Mouse (Mus musculus): Measurements from ENCODE around the gene Zfp771.

Zfp771 gene

DNA sequence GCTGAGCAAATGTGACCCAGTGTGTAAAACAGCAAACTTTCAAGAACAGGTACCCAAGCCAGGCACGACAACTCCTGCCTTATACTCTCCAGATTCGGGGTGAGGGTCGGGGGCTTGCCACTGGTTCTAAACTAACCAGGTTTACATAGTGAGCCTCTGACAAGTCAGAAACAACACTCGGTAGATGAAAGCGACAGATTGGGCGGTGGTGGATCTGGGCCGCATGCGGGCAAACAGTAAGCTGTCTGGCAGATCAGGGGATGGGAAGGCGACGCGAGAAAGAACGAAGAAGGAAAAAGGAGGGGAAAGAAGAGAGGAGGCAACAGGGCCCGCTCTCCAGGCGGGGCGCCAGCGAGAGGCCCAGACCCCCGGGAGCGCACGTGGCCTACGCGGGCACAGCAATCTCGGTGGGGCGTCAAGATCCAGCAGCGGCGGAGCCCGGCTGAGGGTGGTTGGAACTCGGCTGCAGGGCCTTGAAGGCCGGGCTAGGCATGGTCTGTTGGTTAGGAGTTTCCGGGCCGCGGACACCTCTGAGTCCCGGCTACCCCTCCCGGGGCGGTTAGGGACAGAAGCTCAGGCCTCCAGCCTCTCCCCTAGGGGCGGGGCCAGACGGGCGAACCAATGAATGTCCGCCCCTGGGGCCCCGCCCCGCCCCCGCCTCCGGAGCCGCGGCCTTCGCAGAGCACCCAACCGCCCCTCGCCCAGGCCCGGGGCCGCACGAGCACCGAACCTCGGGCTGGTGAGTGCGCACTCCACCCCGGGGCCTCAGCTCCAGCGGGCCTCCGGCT lies at the start of gene Zfp771:
Zfp771 (plus strand) TSS at position 405 of the 788 bp plus-strand sequence.
- peak; percentile 96 for DNase-seq

DNA sequence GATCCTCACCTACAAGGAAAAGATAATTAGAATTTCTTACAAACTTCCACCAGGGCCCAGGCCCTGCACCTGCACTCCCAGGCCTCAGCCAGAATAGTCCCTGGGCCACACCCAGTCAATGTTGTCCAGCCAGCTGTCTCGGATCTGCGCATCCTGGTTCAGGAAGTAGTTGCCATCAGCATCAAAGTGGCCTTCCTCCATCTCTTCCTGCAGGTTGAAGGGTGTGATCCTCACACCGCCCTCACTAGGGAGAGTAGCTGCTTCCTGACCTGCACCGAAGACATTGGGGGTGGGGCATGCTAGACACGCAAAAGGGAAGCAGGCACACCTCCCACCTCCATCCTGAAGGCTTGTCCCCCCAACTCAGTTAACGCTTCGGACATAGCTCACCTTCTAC lies 49.4 kb upstream of the Zfp771 start:
- DNase-seq = no peak

DNA sequence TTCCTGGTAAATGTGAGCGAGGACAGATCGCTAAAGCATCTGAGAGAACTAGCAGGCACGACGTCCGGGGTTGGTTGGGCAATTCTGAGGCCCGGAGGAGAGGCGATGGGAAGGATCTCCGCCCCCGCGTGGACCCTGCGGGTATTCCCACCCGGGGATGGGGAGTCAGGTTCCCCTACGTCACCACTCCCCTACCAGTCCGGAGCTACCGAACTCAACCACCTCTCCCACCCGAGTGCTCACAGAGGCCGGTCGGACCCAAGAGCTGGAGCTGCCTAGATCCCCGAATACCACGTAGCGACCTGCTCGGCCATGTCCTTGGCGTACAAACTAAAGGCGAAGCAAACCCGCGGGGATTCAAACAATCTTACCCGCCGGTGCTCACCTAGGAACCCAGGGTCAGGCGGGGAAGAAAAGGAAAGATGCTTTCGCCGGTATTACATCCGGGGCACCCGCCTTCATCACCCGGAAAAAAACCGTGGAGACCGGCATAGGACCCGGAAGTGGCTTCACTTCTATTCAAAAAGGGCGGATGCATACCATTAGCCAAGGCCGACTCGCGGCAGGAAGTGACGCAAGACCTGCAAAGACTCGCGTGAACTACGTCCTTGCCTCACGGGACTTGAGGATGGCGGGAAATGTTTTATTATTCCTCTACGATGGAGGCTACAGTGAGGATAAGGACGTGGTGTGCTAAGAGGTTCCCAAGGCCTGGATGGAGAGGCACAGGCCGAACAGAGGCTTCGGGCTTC lies 48.4 kb upstream of the Zfp771 start, which contains the start of gene Cd2bp2:
Cd2bp2 (minus strand) TSS at position 507 of the 752 bp plus-strand sequence.
- peak; percentile 99 for DNase-seq

DNA sequence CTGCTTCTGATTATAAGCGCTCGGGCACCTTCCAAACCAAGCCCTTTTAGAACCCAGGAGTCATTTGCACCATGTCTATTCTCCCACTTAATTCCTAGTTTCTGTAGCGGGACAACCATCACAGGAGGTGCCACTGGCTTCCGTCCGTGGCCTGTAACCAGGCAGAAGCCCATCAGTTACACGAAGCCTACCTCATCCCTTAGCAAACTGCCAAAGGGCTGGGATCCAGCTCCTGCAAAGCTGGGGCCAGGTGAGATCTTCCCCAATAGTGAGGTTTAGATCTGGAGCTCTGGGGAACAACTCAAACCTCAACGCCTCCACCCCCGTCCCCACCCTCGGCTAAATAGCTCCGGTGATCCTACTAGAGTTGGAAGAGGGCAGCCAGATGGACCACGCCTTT lies 47.6 kb upstream of the Zfp771 start:
- no peak for DNase-seq

DNA sequence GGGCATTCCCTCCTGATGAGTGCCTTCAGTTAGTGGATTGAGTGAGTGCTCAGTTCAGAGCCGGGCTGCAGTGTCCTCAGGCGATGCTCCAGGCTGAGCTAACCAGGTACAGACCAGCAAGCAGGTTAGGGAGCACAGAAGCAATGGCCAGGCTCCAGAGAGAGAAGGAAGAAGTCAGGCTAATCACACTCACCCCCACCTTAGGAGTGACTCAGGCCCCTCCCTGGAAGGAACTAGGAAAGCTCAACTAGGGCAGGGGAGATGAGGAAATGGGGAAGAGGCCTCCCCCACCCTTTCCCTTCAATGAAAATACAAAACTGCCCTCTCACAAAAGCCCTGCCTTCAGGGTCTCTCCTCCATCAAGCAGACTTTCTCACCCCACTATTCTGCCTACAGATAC lies 37.5 kb upstream of the Zfp771 start:
- DNase-seq = no peak

DNA sequence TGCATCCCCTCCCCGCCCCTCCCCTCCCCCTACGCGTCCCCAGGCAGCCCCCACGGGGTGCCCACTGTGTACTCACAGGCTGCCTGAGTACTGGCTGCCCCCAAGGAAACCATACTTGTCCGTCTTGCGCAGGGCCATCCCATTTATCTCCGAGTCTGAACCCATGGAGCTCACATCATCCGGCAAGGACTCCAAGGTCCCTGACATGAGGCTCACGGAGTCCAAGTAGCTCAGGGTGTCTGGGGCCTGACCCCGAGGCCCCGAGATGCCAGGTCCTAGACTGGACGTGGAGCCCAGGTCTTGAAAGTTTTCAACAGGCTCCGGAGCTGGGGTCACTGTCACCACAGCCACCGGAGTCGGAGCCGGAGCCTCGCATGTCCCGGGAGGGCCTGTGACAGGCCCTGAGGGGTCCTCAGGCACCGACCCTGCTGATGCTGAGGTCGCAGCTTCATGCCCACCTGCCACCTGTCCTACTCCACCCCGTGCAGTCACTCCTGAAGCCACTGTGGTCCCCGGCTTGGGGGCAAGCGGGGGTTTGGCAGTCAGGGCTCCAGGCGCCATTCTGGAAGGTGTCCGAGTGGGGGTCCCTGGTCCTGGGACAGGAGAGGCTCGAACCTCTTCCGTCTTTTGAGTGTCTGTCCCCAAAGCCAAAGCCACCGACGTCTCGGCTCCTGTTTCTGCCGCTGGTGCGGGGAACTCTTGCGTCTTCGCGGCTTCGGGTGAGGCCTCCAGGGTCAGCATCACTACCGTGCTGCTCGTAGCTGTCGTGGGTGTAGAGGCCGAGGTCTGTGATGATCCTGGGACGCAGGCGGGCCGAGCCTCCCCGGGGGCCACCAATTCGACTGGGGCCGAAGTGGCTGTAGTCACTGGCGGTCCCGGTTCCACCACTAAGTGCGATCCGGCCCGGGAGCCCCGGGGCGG lies 36.4 kb upstream of the Zfp771 start:
- peak; percentile 24 for DNase-seq

DNA sequence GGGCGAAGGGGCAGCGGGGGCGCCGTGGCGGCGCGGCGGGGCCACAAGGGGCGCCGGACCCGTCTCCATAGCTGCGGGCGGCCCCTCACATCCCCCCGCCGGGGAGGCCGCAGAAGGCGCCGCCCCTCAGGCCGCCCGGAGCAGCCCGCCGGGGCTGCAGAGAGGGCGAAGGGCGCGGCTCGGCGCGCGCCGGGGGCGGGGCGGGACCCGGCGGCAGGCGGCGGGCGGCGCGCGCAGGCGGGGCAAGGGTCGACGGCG lies 35.9 kb upstream of the Zfp771 start, which contains the start of gene Tbc1d10b:
Tbc1d10b (minus strand) TSS at position 174 of the 258 bp plus-strand sequence.
- DNase-seq = no peak

DNA sequence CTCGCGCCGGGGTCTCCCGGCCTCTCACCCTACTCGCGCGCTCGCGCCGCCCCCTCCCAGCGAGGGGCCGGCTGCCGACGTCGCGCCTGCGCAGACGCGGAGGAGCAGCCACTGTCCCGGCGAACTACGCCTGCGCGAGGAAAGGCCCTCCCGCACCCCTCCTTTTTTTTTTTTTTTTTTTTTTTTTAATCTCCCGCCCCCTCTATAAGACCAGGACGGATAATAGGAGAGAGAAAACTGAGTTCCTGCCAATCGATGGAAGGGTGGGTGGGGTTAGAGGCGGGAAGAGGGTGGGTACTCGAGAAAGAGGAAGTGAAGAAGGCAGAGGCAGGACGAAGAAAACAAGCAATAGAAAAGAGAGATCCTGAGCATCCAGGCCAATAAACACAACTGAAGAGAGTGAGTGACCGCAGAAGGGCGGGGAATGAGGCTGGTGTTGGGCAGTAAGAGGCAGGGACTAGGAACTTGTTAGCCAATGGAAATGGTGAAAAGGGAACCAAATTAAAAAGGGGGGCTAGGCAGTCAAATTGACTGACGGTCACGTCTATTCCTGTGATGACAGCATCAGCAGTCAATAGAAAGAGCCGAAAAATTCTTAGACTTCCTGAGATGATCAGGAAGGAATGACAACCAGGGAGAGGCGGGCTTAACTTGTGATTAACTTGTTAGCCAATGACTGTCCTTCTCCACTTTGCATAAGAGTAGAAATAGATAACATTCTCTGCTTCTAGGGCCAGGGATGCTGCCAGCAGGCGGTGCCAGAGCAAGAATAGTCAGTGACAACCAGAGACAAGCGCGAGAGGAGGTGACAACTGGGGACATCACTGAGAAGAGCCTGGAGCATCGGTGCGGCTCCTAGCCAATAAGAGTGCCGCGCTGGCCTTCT lies 35.3 kb upstream of the Zfp771 start, which contains the start of gene Mylpf:
Mylpf (plus strand) TSS at position 338 of the 886 bp plus-strand sequence.
- peak; percentile 99 for DNase-seq

DNA sequence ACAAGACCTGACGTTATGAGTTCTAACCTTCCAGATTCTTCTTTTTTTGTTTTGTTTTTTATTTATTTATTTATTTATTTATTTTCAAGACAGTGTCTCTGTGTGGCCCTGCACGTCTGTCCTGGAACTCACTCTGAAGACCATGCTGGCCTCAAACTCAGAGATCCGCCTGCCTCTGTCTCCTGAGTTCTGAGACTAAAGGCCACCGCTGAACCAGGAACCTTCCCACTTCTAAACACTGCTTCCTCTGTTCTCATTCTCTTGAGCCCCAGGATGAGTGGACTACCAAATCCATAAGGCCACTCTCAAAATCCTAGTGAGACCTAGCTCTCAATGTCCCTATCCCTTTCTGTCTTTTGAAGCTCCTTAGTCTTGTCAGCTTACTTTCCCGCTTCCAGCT lies 34.2 kb upstream of the Zfp771 start:
- DNase-seq = no peak

DNA sequence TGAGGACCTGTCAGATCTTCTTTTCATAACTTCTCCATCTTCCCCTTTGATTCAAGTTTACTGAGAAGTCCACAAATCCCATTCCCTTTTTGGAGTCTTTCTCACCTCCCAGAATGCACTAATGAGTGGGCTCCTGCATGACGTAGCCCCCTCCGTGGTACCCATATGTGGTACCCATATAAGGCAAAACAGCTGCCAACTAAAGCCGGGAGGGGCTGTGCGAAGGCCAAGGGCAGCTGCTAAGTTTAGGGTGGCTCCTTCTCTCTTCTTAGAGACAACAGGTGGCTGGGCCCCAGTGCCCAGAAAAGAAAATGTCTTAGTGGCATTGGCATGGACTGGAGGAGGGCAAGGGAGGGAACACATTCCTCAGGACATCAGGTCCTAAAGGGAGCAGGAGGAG lies 33.8 kb upstream of the Zfp771 start:
- DNase-seq = no peak

DNA sequence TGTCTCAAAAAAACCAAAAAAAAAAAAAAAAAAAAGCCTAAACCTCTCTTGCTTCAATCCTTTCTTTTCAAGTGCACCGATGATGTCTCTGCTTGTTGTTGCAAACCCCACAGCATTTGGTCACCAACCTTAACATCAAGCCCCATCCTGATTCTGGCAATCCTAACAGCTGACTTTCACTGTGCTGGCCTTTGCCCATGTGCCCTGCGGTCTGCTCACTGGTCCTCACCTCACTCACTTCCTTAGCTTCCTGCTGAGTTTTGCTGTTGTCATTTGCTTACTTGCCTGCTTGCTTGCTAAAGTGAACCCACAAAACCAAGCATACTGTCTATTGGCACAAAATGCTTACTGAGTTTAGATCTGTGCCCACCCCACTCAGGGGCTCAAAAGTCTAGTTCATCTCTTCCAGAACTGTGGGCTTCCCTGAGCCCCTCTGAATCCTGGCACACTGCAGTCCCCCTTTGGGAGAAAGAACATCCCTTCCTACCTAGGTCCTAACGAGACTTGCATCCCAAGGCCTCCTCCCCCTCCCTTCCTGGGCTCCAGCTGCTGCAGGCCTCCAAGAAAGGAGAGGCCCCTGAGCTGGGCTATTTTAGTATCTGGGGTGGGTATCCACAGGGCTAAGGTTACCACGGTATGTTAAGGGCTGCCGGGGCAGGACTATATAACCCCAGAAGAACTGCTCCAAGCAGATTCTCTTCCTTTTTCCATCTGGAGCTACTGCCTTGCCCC lies 32.9 kb upstream of the Zfp771 start:
- no peak for DNase-seq

DNA sequence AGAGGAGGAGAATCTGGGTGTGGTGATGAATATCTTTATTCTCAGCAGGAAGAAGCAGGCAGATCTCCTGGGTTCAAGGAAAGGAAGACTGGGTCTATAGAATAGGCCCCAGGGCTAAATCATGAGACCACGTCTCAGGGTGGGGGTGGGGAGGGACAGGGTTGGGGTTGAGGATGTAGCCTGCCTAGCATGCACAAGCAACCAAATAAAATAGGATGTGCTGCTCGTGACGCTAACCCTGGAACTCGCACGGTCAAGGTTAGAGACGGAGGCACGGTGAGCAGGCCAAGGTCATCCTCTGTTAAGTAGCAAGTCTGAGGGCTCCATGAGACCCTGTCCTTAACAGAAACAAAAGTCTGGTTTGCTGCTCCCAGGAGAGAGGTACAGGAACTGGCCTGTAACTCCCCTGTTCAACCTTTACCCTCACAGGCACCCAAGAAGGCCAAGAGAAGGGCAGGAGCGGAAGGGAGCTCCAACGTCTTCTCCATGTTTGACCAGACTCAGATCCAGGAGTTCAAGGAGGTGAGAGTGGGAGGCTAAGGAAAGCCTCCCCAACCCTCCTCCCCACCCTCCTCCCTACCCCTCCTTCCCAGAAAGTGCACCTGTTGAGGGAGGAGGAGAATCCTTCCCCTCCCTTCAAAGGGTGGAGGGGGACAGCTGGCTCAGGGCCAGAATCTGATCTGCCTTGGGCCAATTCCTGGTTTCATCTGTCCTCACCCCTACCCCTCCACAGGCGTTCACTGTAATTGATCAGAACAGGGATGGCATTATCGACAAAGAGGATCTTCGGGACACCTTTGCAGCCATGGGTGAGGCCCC lies 31.4 kb upstream of the Zfp771 start:
- DNase-seq = no peak

DNA sequence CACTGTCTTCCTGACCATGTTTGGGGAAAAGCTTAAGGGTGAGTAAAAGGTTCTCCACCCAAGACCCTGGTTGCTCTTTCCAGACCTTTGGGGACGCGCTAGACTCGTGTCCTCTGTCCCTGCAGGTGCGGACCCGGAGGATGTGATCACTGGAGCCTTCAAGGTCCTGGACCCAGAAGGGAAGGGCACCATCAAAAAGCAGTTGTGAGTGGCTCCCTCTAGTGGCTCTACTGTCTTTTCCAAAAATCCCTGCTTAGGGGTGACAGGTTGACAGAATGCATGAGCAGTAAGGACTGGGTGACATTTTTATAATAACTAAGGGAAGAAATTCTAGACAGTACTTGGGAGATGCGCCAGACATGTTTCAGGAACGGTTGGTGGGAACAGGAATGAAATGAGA lies 30.6 kb upstream of the Zfp771 start:
- peak; percentile 68 for DNase-seq

DNA sequence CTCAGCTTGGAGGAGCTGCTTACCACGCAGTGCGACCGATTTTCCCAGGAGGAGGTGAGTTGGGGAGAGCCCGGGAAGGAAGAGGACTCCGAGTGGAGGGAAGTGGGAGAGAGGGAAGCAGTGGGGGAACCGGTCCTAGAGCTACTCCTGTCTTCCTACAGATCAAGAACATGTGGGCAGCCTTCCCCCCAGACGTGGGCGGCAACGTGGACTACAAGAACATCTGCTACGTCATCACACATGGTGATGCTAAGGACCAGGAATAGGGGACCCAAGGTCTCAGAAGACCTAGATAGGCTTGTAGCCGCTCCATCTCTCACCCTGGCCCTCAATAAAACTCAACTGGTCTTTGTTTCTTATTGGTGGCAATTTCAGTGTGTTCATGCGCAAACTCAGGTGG lies 30.1 kb upstream of the Zfp771 start:
- DNase-seq = no peak

DNA sequence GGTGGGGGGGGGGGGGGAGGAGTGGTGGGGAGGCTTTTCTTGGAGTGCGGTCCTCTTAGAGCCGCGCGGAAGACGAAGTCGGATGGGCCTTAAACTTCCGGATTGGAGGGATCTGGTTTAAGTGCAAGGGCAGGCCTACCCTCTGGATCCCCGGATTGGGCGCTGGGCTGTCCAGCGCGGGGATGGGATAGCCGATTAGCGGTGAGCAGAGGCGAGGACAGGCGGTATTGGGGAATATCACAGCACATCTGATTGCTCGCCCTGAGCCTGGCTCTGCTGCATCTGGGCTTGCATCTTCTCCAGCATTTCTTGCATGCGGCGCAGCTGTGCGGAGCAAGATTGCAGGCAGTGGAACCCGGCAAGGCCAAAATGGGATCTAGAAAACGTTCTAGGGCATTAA lies 29.6 kb upstream of the Zfp771 start:
- DNase-seq = no peak

DNA sequence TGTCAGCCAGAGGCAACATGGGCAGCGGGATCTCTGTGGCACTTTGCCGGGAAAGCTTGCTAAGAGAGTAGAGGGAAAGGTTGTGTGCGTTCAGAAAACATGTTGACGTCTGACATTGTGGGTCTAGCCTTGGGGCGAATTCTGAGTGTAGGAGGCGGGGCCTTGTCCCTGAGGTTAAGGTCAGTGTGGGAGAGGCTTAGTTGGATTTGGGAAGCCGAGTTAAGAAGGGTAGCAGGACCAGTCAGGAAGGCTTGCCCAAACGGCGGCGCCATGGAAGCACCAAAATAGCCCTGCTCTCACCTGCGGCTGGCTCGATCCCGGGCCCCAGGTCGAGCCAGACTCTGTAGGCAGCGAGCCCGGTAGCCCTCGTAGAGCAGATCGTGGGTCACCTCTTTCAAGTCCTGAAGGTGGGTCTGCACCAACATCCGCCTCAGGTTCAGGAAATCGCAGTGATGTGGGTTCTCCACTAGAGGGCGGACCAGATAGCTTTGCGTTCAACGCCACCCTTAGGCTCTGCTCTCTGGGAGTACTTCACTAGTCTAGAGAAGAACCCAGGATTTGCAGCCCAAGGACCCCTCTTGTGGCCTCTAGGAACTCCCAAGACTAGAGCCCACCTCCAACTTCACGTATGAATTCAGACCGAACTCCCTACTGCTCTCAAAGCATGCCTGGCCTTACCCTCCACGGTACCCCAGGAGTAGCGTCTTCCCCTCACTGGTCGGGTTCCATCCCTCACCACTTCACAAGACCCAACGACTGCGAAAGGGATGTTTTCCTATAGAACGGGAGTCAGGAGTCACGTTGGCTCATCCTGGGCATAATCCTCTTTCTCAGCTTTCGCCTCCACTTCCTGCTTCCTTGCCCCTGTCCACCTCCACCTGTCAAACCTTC lies 28.8 kb upstream of the Zfp771 start:
- DNase-seq = peak; percentile 83

DNA sequence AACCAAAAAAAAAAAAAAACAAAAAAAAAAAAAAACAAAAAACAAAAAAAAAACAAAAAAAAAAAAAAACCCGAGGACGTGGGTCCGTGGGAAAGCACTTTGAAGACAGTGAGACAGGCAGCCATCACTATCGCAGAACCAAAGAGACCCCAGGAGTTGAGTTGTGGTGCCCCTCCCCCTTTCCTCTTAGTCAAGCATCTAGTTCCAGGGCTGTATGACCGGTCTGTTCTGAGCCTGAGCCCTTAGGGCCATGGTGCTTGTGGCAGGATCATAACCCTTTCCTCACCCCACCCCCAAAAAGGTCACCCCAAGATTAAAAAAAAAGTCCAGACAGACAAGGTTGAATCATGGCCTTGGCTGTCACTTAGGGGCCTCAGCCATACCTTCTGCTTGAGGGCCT lies 27.8 kb upstream of the Zfp771 start:
- no peak for DNase-seq

DNA sequence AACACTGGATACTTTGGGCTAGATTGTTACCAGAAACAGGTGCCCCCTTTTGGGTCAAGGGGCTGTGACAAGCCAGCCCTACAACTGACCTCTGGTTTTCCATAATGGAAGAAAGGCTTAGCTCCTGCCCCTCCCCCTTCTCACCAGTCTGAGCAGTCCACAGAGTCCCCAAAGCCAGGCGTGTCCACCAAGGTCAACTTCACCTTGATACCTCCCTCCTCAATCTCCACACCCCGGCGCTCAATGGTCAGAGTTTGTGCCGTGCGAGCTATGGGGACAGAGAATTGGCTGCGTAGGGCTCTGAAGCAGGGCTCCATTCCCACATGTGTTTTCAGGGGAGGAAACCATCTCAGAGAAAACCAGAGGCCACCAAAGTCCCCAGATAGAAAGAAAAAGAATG lies 26.6 kb upstream of the Zfp771 start:
- no peak for DNase-seq

DNA sequence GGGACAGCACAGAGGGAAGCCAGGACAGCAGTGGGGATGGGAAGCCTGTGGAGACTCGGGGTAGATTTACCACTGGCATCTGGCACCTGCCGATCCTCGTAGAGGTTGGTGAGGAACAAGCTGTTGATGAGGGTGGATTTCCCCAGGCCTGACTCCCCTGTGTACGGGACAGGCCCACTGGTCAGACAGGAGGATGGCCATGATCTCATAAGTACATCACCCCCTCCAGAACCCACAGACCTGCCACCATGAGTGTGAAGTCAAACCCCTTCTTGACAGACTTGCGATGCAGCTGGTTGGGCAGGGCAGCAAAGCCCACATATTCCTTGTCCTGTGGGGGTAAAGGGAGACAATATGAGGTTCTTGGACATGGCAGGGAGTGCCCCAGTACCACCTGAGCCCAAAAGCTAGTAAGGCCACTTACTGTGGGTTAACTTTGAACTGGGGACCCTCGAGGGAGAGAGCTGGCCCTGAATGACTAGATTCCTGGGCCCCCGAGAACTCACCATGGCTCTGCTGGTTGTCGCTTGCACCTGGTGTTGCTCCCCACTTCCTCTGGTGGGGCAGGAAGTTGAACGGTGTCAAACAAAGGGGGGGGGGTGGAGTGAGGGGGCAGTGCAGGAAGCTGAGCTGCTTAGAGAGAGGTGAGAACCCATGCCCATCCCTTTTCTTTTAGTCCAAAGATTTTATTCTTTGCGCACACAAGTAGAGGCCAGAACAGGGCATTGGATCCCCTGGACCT lies 26.0 kb upstream of the Zfp771 start:
- no peak for DNase-seq

Measured in retina, postnatal 1 day (tissue).